Mouse (Mus musculus) lung, postnatal 0 days (tissue): ENCODE measurements around the gene Duoxa2. TPM values are rescaled to one million over a fixed set of nuclear protein-coding genes. Genes with fewer than 3 reads are reported as not detected.

Source experiments
- ATAC-seq: fragments of 200-750 bp; cut with Nextera tagmentation; 2 replicates; pipeline ENCODE4 v1.8.0; 2017; ENCODE audit warnings: moderate library complexity
- DNase-seq: peaks from one replicate; pipeline ENCODE4 v3.0.0-alpha.2; 2016; ENCODE audit warnings: low spot score
- H3K27ac ChIP-seq: fragments of 300-500 bp; sonication (generic); 2 replicates; pipeline ENCODE4 v1.5.1; 2014; ENCODE audit warnings: antibody characterized with exemption, mild to moderate bottlenecking, low read length, mixed read lengths
- H3K27me3 ChIP-seq: fragments of 300-500 bp; sonication (generic); replicated peaks from 2 replicates; pipeline ENCODE4 v1.6.1; 2014; ENCODE audit warnings: low read length, mixed read lengths; ENCODE audit not compliant: insufficient read depth
- H3K36me3 ChIP-seq: fragments of 300-500 bp; sonication (generic); 2 replicates; pipeline ENCODE4 v1.6.1; 2014; ENCODE audit warnings: low read length, mixed read lengths; ENCODE audit not compliant: insufficient read depth
- H3K4me1 ChIP-seq: fragments of 300-500 bp; sonication (generic); 2 replicates; pipeline ENCODE4 v1.6.1; 2014; ENCODE audit warnings: antibody characterized with exemption, low read depth, low read length, mixed read lengths; ENCODE audit not compliant: insufficient read depth
- H3K4me2 ChIP-seq: fragments of 300-500 bp; sonication (generic); replicated peaks from 2 replicates; pipeline ENCODE4 v1.6.1; 2014; ENCODE audit warnings: low read depth, mild to moderate bottlenecking, low read length, moderate library complexity, mixed read lengths
- H3K4me3 ChIP-seq: fragments of 300-500 bp; sonication (generic); 2 replicates; pipeline ENCODE4 v1.5.1; 2014; ENCODE audit warnings: low read depth, low read length
- H3K9ac ChIP-seq: fragments of 300-500 bp; sonication (generic); replicated peaks from 2 replicates; pipeline ENCODE4 v1.6.1; 2014; ENCODE audit warnings: low read depth, mild to moderate bottlenecking
- H3K9me3 ChIP-seq: fragments of 300-500 bp; sonication (generic); 2 replicates; pipeline ENCODE4 v1.6.1; 2016; ENCODE audit warnings: low read length, mixed read lengths
- CTCF ChIP-seq: IDR thresholded peaks from 2 replicates; pipeline ENCODE4 v1.5.1; 2016; ENCODE audit warnings: antibody characterized with exemption, mild to moderate bottlenecking
- EP300 ChIP-seq: IDR thresholded peaks from 2 replicates; pipeline ENCODE4 v1.6.1; 2016; ENCODE audit warnings: antibody characterized with exemption, mild to moderate bottlenecking, control low read depth
- WGBS: fragments of 180-500 bp; shearing (Covaris S2); extraction: QIAGEN DNeasy Blood & Tissue Kit; methylation state at CpG from one replicate; pipeline ENCODE4 v1.1.7; 2014; 5-methylcytosine and 5-hydroxymethylcytosine counted together
- polyA plus RNA-seq: library from polyadenylated mRNA; unstranded; fragments of >200 nt; fragmentation: Nextera tagmentation; extraction: Ambion mirVana; gene quantifications from 2 replicates; pipeline ENCODE4 v1.2.1, GENCODE M21; 2015

The Duoxa2 gene
- polyA plus RNA-seq = 0.07 TPM in 1 of 2 replicates, not detected in the other

DNA sequence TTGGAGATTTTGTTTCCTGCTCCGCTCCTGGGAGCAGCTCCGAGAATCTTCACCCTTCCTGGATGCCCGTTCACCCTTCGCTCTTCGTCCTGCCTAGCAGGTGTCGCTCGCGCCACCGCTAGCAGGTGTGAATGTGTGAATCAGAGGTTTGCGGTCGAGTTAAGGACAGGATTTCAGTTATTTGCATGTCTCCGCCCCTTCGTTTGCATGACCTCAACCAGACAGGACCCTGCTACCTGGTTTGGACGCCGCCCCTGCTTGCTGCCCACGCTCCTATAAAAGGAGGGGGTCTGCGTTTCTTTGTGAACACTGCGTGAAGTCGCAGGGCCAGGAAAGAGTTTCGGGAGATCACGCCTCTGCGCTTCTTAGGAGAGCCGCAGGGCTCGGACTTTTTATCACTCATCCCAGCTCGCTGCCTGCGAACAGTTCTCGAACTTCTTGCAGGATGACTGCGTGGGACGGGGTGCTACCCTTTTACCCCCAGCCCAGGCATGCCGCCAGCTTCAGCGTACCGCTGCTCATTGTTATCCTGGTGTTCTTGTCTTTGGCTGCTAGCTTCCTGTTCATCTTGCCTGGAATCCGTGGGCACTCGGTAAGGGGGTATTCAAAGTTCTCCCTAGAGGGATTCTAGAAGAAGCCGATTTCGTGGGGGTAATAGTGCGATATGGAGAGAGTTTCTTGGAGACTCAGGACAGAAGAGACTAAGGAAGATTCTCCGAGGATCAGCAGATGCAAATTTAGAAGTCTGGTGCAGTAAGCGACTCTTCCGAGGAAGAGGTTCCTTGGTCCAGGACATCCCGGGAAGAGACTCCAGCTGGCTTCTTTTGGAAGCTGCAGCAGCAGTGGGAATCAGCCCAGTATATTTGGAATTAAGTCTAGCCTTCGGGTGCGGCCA lies at the start of gene Duoxa2:
Duoxa2 (plus strand) TSS at position 305 of the 895 bp plus-strand sequence.
- H3K4me1 ChIP-seq = peaks cover 11% of the 10 kb centered on the region; the same call in 1 of the 2 replicates
- H3K4me2 ChIP-seq = peak within 1 kb of the TSS; percentile 45
- 2% methylated on average over 43 of the region's 43 CpGs for WGBS
- no peak for TF ChIP-seq EP300
- no peak for TF ChIP-seq CTCF
- 0 out of 2 replicates have a peak, but pooled peaks have one; percentile 25 for ATAC-seq
- no peaks in the 10 kb centered on the region for H3K36me3 ChIP-seq
- DNase-seq = peak; percentile 53
- peak within 1 kb of the TSS; percentile 17; the same call in 1 of the 2 replicates for H3K4me3 ChIP-seq
- H3K9me3 ChIP-seq = no peaks in the 10 kb centered on the region
- H3K27ac ChIP-seq = no peak within 1 kb of the TSS
- peaks cover 66% of the 10 kb centered on the region for H3K27me3 ChIP-seq
- no peak within 1 kb of the TSS for H3K9ac ChIP-seq

DNA sequence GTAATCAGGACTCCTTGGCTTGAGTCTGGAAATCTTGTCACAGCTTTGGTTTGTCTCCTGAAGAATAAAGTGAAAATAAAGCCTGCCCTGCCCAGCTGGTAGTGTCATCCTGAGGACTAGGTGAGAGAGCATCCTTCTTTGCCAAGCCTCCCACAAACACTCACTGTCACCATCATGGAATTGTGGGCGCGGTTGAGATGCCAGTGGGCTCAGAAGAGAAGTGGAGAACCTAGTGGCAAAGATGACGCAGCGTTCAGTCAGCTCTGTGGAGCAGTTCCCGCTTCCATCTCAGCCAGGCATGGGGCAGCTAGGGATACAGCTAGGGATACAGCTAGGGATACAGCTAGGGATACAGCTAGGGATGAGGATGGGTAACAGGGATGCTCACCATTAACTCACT lies 42.7 kb upstream of the Duoxa2 start:
- ATAC-seq (no peak), DNase-seq (no peak)
- 90% methylated on average over 5 of the region's 5 CpGs for WGBS
- TF ChIP-seq CTCF (no peak), EP300 (no peak)
- H3K9ac ChIP-seq = no peak overlapping the region
- H3K27ac ChIP-seq = no peak overlapping the region
- no peaks in the 10 kb centered on the region for H3K36me3 ChIP-seq
- no peak overlapping the region for H3K4me3 ChIP-seq
- no peaks in the 10 kb centered on the region for H3K9me3 ChIP-seq
- no peaks in the 10 kb centered on the region for H3K27me3 ChIP-seq
- no peaks in the 10 kb centered on the region for H3K4me1 ChIP-seq
- H3K4me2 ChIP-seq = no peak overlapping the region

- H3K9ac ChIP-seq = no peak overlapping the region
- ATAC-seq (no peak), DNase-seq (no peak)
- 81% methylated on average over 5 of the region's 5 CpGs for WGBS
- TF ChIP-seq EP300 (no peak), CTCF (no peak)
- no peaks in the 10 kb centered on the region for H3K27me3 ChIP-seq
- H3K4me1 ChIP-seq = no peaks in the 10 kb centered on the region
- no peak overlapping the region for H3K4me2 ChIP-seq
- H3K36me3 ChIP-seq = no peaks in the 10 kb centered on the region
- no peak overlapping the region for H3K4me3 ChIP-seq
- H3K27ac ChIP-seq = no peak overlapping the region
- no peaks in the 10 kb centered on the region for H3K9me3 ChIP-seq
Measured at GRCm38 (mm10) chr2:122260729-122261128, 38.0 kb upstream of the Duoxa2 start.

- DNase-seq (no peak), ATAC-seq (no peak)
- no peak overlapping the region for H3K27ac ChIP-seq
- H3K36me3 ChIP-seq = no peaks in the 10 kb centered on the region
- no peaks in the 10 kb centered on the region for H3K9me3 ChIP-seq
- H3K4me3 ChIP-seq = no peak overlapping the region
- no peaks in the 10 kb centered on the region for H3K4me1 ChIP-seq
- no peaks in the 10 kb centered on the region for H3K27me3 ChIP-seq
- no peak overlapping the region for H3K4me2 ChIP-seq
- no peak for TF ChIP-seq EP300
- no peak for TF ChIP-seq CTCF
- WGBS = 71% methylated on average over 3 of the region's 3 CpGs
- H3K9ac ChIP-seq = no peak overlapping the region
Measured at GRCm38 (mm10) chr2:122264690-122265089, 34.0 kb upstream of the Duoxa2 start.

GRCm38 (mm10) chr2:122266407-122267193 lies 32.1 kb upstream of the Duoxa2 start:
- ATAC-seq = peak; percentile 23; the same call in 1 of the 2 replicates
- no peaks in the 10 kb centered on the region for H3K36me3 ChIP-seq
- H3K9ac ChIP-seq = no peak overlapping the region
- no peak overlapping the region for H3K4me3 ChIP-seq
- peak; percentile 6 for DNase-seq
- TF ChIP-seq CTCF (no peak), EP300 (no peak)
- H3K4me2 ChIP-seq = no peak overlapping the region
- H3K27me3 ChIP-seq = no peaks in the 10 kb centered on the region
- no peaks in the 10 kb centered on the region for H3K9me3 ChIP-seq
- 67% methylated on average over 7 of the region's 7 CpGs for WGBS
- no peak overlapping the region for H3K27ac ChIP-seq
- H3K4me1 ChIP-seq = no peaks in the 10 kb centered on the region

GRCm38 (mm10) chr2:122278769-122279168 lies 19.9 kb upstream of the Duoxa2 start:
- no peak overlapping the region for H3K9ac ChIP-seq
- DNase-seq = no peak
- 64% methylated on average over 3 of the region's 3 CpGs for WGBS

More at GRCm38 (mm10) chr2:122278769-122279168, 19.9 kb upstream of the Duoxa2 start:
- H3K27me3 ChIP-seq = no peaks in the 10 kb centered on the region
- no peaks in the 10 kb centered on the region for H3K9me3 ChIP-seq
- H3K4me3 ChIP-seq = no peak overlapping the region
- no peak for ATAC-seq
- no peak overlapping the region for H3K27ac ChIP-seq
- no peak overlapping the region for H3K4me2 ChIP-seq
- TF ChIP-seq CTCF (no peak), EP300 (no peak)
- H3K4me1 ChIP-seq = no peaks in the 10 kb centered on the region
- no peaks in the 10 kb centered on the region for H3K36me3 ChIP-seq
